Mouse (Mus musculus) forebrain, embryonic 15.5 days (tissue): ENCODE measurements around the gene Elovl2. TPM values are rescaled to one million over a fixed set of nuclear protein-coding genes. Genes with fewer than 3 reads are reported as not detected.

Experiments used
- ATAC-seq: fragments of 200-750 bp; cut with Nextera tagmentation; replicated peaks from 2 replicates; pipeline ENCODE4 v1.8.0; 2017; ENCODE audit warnings: mild to moderate bottlenecking, moderate TSS enrichment, moderate library complexity
- H3K27ac ChIP-seq: fragments of 300-500 bp; sonication (generic); replicated peaks from 2 replicates; pipeline ENCODE4 v1.5.1; 2015; ENCODE audit warnings: mild to moderate bottlenecking, inconsistent platforms
- H3K27me3 ChIP-seq: fragments of 300-500 bp; sonication (generic); 2 replicates; pipeline ENCODE4 v1.6.1; 2015; ENCODE audit warnings: inconsistent platforms
- H3K36me3 ChIP-seq: fragments of 300-500 bp; sonication (generic); 2 replicates; pipeline ENCODE4 v1.6.1; 2015; ENCODE audit warnings: mild to moderate bottlenecking, inconsistent platforms
- H3K4me1 ChIP-seq: fragments of 300-500 bp; sonication (generic); 2 replicates; pipeline ENCODE4 v1.6.1; 2015; ENCODE audit warnings: inconsistent platforms
- H3K4me2 ChIP-seq: fragments of 300-500 bp; sonication (generic); replicated peaks from 2 replicates; pipeline ENCODE4 v1.6.1; 2015; ENCODE audit warnings: mild to moderate bottlenecking, inconsistent platforms
- H3K4me3 ChIP-seq: fragments of 300-500 bp; sonication (generic); 2 replicates; pipeline ENCODE4 v1.5.1; 2015; ENCODE audit warnings: mild to moderate bottlenecking, inconsistent platforms
- H3K9ac ChIP-seq: fragments of 300-500 bp; sonication (generic); replicated peaks from 2 replicates; pipeline ENCODE4 v1.6.1; 2015; ENCODE audit warnings: mild to moderate bottlenecking, inconsistent platforms
- H3K9me3 ChIP-seq: fragments of 300-500 bp; sonication (generic); 2 replicates; pipeline ENCODE4 v1.6.1; 2016; ENCODE audit warnings: inconsistent platforms
- WGBS: fragments of 180-500 bp; shearing (Covaris S2); methylation state at CpG from one replicate; pipeline ENCODE4 v1.1.7; 2015; ENCODE audit warnings: mixed read lengths; 5-methylcytosine and 5-hydroxymethylcytosine counted together
- polyA plus RNA-seq: library from polyadenylated mRNA; unstranded; fragments of >200 nt; fragmentation: Nextera tagmentation; extraction: Ambion mirVana; gene quantifications from 2 replicates; pipeline ENCODE4 v1.2.1, GENCODE M21; 2015

Gene Elovl2
- polyA plus RNA-seq, 1 experiment from 2014 or later, result 47.4 TPM

DNA sequence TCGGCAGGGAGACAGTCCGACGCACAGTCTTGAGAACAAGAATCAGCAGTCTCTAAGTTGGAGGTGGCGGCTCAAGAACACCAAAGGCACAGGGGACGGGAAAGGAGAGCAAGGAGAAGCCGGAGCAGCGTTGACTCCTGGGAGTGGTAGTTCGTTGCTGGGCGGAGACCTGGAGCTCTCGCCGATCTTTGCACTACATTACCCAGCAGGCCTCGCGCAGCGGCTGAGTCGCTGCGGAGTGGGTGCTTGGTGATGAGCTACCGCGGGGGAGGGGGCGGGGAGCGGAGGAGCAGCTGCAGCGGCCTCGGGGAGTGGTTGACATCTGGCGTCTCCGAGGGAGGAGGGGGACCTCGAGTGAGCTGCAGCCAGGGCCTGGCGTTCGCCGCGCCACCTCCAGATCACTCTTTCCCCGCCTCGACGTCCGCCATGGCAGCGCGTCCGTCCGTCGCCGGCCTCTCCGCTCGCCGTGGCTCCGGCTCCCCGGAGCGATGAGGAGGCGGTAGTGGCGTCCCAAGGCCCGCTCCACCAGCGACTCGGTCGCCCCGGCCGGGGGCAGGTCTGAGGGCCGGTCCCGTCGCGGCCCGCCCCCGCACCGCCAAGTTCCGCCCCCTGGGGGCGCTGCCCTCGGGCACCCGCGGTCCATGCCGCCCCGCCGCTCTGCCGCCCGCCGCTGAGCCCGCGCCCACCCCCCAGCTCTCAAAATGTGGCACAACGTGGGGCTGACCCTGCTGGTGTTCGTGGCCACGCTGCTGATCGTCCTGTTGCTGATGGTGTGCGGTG lies 29.5 kb upstream of the Elovl2 start, which contains the start of gene Smim13:
Smim13 (plus strand) TSS at position 307 of the 780 bp plus-strand sequence.
- WGBS, result under 1% methylated on average over 76 of the region's 78 CpGs
- H3K9me3 ChIP-seq, result no peaks in the 10 kb centered on the region
- H3K36me3 ChIP-seq, result no peaks in the 10 kb centered on the region
- peak within 1 kb of the TSS; percentile 76 for H3K4me2 ChIP-seq
- no peaks in the 10 kb centered on the region for H3K27me3 ChIP-seq
- peak; percentile 99 for ATAC-seq
- H3K9ac ChIP-seq, result peak within 1 kb of the TSS; percentile 84
- H3K4me1 ChIP-seq, result 0 out of 2 replicates have a peak, but pooled peaks cover 14% of the 10 kb centered on the region
- H3K4me3 ChIP-seq, result peak within 1 kb of the TSS; percentile 87
- peak within 1 kb of the TSS; percentile 85 for H3K27ac ChIP-seq

DNA sequence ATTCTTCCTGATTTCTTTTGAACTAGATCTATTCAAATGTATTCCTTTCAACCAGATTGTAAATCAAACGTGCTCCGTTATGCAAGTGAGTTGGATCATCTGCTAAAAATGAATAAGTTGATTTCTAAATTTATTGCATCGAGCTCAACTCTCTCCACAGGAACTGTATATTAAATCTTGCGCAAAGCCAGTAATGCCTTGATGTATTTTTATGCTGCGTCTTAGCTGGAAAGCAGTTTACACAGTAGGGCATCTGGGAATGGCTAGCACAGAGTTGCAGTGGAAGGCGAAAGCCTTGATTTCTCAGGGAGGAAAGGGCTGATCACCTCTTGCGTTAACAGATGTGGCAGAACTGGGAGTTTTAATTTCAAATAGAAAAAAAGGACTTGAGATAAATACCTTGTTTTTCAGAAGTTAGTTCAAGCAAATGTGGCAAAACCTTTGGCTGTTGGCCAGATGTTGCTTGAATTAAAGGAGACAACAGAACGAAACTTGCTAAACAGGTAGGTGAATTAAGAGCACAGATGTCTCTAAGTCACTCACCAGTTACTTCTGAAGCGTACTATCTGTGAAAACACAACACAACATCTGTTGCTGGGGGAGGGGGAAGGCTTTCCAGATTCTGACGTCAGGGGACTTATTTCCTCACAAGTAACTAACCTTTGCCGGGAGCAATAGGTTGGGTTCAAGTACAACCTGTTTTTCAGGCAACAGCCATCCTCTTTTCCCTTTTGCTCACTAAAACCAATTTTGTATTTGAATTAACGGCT lies 28.7 kb upstream of the Elovl2 start:
- Histone ChIP-seq H3K4me1 (0 out of 2 replicates have a peak, but pooled peaks cover 14% of the 10 kb centered on the region), H3K27me3 (no peaks in the 10 kb centered on the region), H3K27ac (peak overlapping the region; percentile 24; the same call in 1 of the 2 replicates), H3K9me3 (no peaks in the 10 kb centered on the region), H3K4me3 (peak overlapping the region; percentile 87), H3K36me3 (no peaks in the 10 kb centered on the region), H3K4me2 (peak overlapping the region; percentile 50), H3K9ac (peak overlapping the region; percentile 84)
- ATAC-seq, result peak; percentile 24
- WGBS, result 46% methylated on average over 12 of the region's 12 CpGs

GRCm38 (mm10) chr13:41244306-41244830 lies 24.2 kb upstream of the Elovl2 start:
- 66% methylated on average over 6 of the region's 6 CpGs for WGBS
- H3K9me3 ChIP-seq, result no peaks in the 10 kb centered on the region

DNA sequence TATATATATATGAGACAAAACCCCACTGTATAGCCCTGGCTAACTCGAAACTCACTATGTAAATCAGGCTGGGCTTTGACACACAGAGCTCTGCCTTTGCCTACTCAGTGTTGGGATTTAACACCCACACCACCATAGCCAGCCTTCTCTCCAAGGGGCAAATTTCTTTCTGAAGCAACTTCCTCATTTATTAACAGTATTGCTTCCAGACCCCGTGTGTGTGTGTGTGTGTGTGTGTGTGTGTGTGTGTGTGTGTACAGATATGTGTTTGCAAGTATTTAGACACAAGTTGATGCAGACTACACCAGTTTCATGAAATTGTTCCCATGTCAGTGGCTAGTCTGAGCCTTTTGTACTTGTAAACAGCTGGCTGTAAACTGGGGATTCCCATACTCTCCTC lies 21.4 kb upstream of the Elovl2 start:
- H3K27ac ChIP-seq, result no peak overlapping the region
- no peaks in the 10 kb centered on the region for H3K27me3 ChIP-seq
- H3K9ac ChIP-seq, result no peak overlapping the region
- no peak for ATAC-seq
- no peak overlapping the region for H3K4me3 ChIP-seq
- 73% methylated on average over 2 of the region's 2 CpGs for WGBS
- no peaks in the 10 kb centered on the region for H3K9me3 ChIP-seq
- no peaks in the 10 kb centered on the region for H3K4me1 ChIP-seq
- H3K36me3 ChIP-seq, result no peaks in the 10 kb centered on the region
- H3K4me2 ChIP-seq, result no peak overlapping the region

More at GRCm38 (mm10) chr13:41244306-41244830, 24.2 kb upstream of the Elovl2 start:
- H3K9ac ChIP-seq, result no peak overlapping the region
- no peak for ATAC-seq
- H3K4me1 ChIP-seq, result 0 out of 2 replicates have a peak, but pooled peaks cover 4% of the 10 kb centered on the region
- no peaks in the 10 kb centered on the region for H3K36me3 ChIP-seq
- no peak overlapping the region for H3K27ac ChIP-seq
- H3K4me2 ChIP-seq, result no peak overlapping the region
- H3K27me3 ChIP-seq, result no peaks in the 10 kb centered on the region
- no peak overlapping the region for H3K4me3 ChIP-seq

DNA sequence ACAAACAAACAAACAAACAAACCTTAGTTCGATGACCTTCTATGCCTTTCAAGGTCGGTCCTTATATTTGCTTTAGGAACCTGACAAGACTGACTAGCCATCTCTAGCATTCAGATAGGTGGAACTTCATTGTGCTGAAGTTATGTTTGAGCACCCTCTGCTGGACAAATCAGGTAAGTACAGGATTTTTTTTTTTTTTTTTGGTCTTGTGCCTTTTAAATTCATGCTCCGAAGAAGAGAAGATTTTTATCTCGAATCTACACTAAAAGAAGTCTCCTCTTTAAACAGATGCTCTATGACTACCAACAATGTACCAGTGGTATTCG lies 18.6 kb upstream of the Elovl2 start:
- WGBS, result 15% methylated on average over 5 of the region's 5 CpGs
- Histone ChIP-seq H3K4me2 (no peak overlapping the region), H3K4me3 (no peak overlapping the region), H3K27ac (no peak overlapping the region), H3K4me1 (no peaks in the 10 kb centered on the region), H3K9me3 (no peaks in the 10 kb centered on the region), H3K27me3 (no peaks in the 10 kb centered on the region), H3K36me3 (no peaks in the 10 kb centered on the region), H3K9ac (no peak overlapping the region)
- peak; percentile 65 for ATAC-seq

DNA sequence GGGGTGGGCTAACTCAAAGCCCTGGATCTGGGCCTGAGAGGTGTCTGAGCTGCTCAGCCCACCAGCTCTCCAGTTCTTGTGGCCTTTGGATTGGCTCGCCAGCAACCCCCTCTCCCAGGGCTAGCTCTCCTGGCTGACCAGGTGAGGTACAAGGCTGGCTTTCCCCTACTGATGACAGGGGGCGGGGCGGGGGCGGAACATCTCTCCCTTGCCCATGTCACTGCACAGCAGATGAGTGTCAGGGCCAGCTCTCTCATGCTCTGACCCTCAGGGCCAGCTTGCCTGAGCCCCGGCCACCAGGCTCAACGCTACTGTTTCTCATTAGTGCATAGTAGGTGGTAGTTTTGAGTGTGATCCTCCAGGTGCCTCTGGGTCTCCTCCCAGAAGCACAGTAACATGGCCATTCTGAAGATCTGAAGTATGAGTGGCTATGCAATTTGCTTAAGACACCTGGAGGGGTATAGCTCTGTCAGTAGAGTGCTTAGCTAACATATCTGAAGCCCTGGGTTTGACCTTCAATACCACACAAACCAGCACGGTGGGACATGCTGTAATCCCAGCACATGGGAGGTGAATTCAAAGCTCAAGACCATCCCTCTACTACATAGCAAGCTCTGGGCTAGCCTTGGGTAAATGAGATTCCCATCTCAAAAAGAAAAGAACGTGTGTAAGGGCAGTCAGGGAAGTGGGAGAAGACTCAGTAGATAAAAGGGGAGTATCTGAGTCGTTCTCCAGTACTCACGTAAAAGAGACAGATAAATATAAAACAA lies 18.0 kb upstream of the Elovl2 start:
- 78% methylated on average over 10 of the region's 10 CpGs for WGBS
- H3K4me3 ChIP-seq, result no peak overlapping the region
- no peak overlapping the region for H3K4me2 ChIP-seq
- no peaks in the 10 kb centered on the region for H3K4me1 ChIP-seq
- H3K27me3 ChIP-seq, result no peaks in the 10 kb centered on the region
- no peak overlapping the region for H3K9ac ChIP-seq
- H3K27ac ChIP-seq, result no peak overlapping the region
- peak; percentile 57 for ATAC-seq
- no peaks in the 10 kb centered on the region for H3K9me3 ChIP-seq
- no peaks in the 10 kb centered on the region for H3K36me3 ChIP-seq

- Histone ChIP-seq H3K4me1 (peaks cover 6% of the 10 kb centered on the region), H3K36me3 (no peaks in the 10 kb centered on the region), H3K4me2 (no peak overlapping the region), H3K9ac (no peak overlapping the region), H3K27me3 (no peaks in the 10 kb centered on the region), H3K4me3 (no peak overlapping the region), H3K27ac (no peak overlapping the region), H3K9me3 (no peaks in the 10 kb centered on the region)
- WGBS, result 84% methylated on average over 13 of the region's 13 CpGs
- no peak for ATAC-seq
These were observed 15.9 kb upstream of the Elovl2 start for GRCm38 (mm10) chr13:41235845-41236741.

GRCm38 (mm10) chr13:41235181-41235580 lies 15.0 kb upstream of the Elovl2 start:
- no peak for ATAC-seq
- WGBS, result 91% methylated on average over 6 of the region's 6 CpGs
- no peaks in the 10 kb centered on the region for H3K27me3 ChIP-seq
- no peak overlapping the region for H3K27ac ChIP-seq
- H3K36me3 ChIP-seq, result no peaks in the 10 kb centered on the region
- no peak overlapping the region for H3K9ac ChIP-seq
- H3K4me1 ChIP-seq, result peaks cover 10% of the 10 kb centered on the region
- H3K4me2 ChIP-seq, result no peak overlapping the region
- no peak overlapping the region for H3K4me3 ChIP-seq
- H3K9me3 ChIP-seq, result no peaks in the 10 kb centered on the region

GRCm38 (mm10) chr13:41233241-41233640 lies 13.0 kb upstream of the Elovl2 start:
- no peak overlapping the region for H3K9ac ChIP-seq
- ATAC-seq, result no peak
- no peak overlapping the region for H3K4me3 ChIP-seq
- 85% methylated on average over 7 of the region's 7 CpGs for WGBS
- H3K27ac ChIP-seq, result no peak overlapping the region
- no peak overlapping the region for H3K4me2 ChIP-seq
- H3K36me3 ChIP-seq, result no peaks in the 10 kb centered on the region
- no peaks in the 10 kb centered on the region for H3K9me3 ChIP-seq
- H3K27me3 ChIP-seq, result no peaks in the 10 kb centered on the region
- H3K4me1 ChIP-seq, result peaks cover 10% of the 10 kb centered on the region

GRCm38 (mm10) chr13:41232209-41232608 lies 12.0 kb upstream of the Elovl2 start:
- peaks cover 10% of the 10 kb centered on the region for H3K4me1 ChIP-seq
- no peaks in the 10 kb centered on the region for H3K9me3 ChIP-seq
- no peak overlapping the region for H3K9ac ChIP-seq
- H3K27me3 ChIP-seq, result no peaks in the 10 kb centered on the region
- peak; percentile 26; the same call in 1 of the 2 replicates for ATAC-seq
- 90% methylated on average over 15 of the region's 15 CpGs for whole genome bisulfite sequencing
- H3K4me2 ChIP-seq, result no peak overlapping the region
- H3K36me3 ChIP-seq, result no peaks in the 10 kb centered on the region
- H3K4me3 ChIP-seq, result no peak overlapping the region
- H3K27ac ChIP-seq, result 0 out of 2 replicates have a peak overlapping the region, but pooled peaks have one; percentile 67
